Mouse (Mus musculus): Measurements from ENCODE around the gene Armh3. TPM values are rescaled to one million over a fixed set of nuclear protein-coding genes. Genes with fewer than 3 reads are reported as not detected.

Armh3 gene
- total RNA-seq, 2 experiments from 2014 or later: 12.5 to 15.0 TPM

GRCm38 (mm10) chr19:45789365-45789764, 208.9 kb downstream of the Armh3 start:
- no peak for DNase-seq

GRCm38 (mm10) chr19:45788337-45788736, 210.0 kb downstream of the Armh3 start:
- DNase-seq: no peak

- DNase-seq: no peak
These were observed 210.8 kb downstream of the Armh3 start for GRCm38 (mm10) chr19:45787450-45787849.

DNA sequence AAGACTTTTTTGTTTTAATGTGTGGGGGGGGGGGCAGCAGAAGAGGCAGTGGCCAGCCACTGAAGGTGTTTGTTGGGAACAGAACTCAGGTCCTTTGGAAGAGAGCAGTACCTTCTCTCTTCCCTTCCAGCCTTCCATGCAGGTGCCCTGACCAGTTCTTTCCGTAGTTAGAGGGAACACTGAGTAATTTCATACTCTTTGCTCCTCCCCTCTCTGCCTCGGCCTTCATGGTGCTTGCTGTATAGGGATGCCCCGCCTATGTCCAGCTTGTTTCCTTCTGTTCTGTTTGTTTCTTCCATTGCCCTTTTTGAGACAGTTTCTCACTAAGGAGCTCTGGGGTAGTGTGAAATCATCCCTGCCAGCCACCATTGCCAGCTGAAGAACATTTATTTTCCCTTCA, 212.8 kb downstream of the Armh3 start:
- no peak for DNase-seq

DNA sequence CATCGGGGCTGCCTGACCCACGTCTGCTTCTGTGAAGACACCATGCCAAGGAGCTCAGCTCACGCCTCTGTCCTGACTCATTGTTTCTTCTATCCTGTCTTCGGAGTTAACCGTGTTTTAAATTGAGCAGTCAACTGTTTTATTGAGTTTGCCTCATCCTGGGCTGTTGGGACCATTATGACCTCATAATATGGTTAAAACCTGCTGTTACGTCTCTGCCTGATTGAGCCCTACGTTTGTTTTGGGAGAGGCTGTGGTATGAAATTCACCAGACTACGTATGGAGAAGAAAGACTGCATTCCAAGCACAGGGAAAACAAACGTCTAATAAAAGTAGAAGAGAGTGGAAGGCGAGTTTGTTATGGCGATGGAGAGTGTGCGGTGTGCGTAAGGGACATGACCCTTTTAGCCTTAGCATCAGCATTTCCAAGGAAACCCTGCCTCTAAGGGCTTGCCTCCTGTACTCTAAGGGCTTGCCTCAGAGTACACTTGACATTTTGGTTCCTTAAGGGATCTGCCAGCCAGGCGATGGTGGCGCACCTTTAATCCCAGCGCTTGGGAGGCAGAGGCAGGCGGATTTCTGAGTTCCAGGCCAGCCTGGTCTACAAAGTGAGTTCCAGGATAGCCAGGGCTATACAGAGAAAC, 214.2 kb downstream of the Armh3 start:
- no peak for DNase-seq

DNA sequence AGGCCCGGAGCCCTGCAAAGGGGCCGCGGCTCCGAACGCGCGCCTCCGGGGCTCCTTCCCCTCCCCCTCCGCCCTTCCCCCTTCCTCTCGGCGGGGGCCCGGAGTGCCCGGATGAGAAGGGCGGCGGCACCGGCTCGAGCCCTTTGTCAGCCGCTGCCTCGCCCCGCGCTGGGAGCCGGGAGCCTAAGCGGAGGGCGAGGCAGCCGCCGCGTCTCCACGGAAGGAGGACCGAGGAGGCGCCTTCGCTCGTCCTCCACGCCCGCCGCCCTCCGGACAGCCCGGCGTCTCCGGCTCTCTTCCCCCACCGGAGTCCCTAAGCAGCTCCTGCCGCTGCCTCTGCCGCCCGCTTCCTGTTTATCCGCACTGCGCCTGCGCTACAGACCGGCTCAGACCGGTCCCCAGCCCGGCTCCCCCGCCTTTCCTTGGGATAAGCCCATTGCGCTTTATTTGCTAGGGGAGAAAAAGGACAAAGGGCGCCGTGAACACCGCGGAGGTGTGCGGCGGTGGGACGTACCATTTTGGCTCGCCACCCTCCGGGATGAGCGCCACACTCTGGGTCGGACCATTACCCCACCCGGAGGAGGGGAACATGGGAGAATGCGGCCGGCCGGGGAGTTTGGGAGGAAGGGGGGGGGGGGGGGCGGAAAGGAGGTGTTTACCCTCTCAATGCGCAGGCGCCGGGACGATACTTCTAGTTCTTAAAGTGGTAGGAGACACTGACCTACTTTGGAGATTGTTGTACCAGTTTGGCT, 214.9 kb downstream of the Armh3 start, which contains the start of gene Mgea5:
Mgea5 (minus strand) TSS at position 657 of the 752 bp plus-strand sequence.
- peak; percentile 96 for DNase-seq

GRCm38 (mm10) chr19:45782315-45783001, 215.8 kb downstream of the Armh3 start:
- DNase-seq: peak; percentile 62

- no peak for DNase-seq
These were observed 216.6 kb downstream of the Armh3 start for GRCm38 (mm10) chr19:45781676-45782075.

DNA sequence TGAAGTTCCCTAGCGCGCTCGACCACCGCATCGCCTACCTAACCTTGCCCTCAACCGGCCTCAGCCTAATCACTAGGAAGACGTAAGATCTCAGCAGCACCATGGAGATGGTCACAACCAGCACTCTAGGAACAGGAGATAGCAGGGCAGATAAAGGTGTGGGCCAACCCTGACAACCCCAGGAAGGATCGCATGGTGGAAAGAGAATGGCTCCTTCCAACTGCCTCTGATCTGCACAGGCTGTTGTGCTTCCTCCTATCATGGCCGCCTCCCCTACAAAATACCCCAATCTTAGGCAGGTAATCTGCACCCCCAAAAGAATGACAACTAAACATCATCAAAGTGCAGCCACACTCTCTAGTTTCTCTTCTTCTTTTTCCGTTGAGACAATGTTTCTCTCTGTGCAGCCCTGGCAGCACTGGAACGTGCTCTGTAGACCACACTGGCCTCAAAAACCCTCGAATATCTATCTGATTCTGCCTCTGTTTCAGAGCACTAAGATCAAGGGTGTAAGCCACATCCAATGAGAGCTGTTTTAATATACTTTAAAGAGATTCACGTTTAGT, 217.9 kb downstream of the Armh3 start:
- DNase-seq: no peak

GRCm38 (mm10) chr19:45775486-45775885, 222.8 kb downstream of the Armh3 start:
- DNase-seq: no peak

- no peak for DNase-seq
These were observed 226.8 kb downstream of the Armh3 start for GRCm38 (mm10) chr19:45771501-45771900.

Other genes with a start within 250 kb of the Armh3 start
- 10 to 100 TPM; 19.0 to 21.0 TPM for gene Npm3, start 248.9 kb downstream of the Armh3 start, total RNA-seq (2021)
- 10 to 100 TPM; 36.0 to 44.4 TPM for gene Mgea5, start 214.7 kb downstream of the Armh3 start, total RNA-seq (2021)
- gene Kcnip2, start 182.4 kb downstream of the Armh3 start, total RNA-seq (2021): under 1 TPM; 0.40 to 0.79 TPM
- 1 to 10 TPM; 3.0 to 5.1 TPM for gene Hps6, start 5.0 kb upstream of the Armh3 start, total RNA-seq (2021)
- gene Pprc1, start 46.4 kb upstream of the Armh3 start, total RNA-seq (2021): 10 to 100 TPM; 12.8 to 23.6 TPM
- gene Ldb1, start 46.7 kb upstream of the Armh3 start, total RNA-seq (2021): 10 to 100 TPM; 36.2 to 50.3 TPM
- gene Nolc1, start 77.4 kb upstream of the Armh3 start, total RNA-seq (2021): 10 to 100 TPM; 22.9 to 26.4 TPM
- gene Elovl3, start 133.4 kb upstream of the Armh3 start, total RNA-seq (2021): not detected
- 10 to 100 TPM; 19.0 to 21.6 TPM for gene Pitx3, start 149.8 kb upstream of the Armh3 start, total RNA-seq (2021)
- 10 to 100 TPM; 54.9 to 62.5 TPM for gene Gbf1, start 154.0 kb upstream of the Armh3 start, total RNA-seq (2021)